Mouse (Mus musculus) olfactory bulb, adult 2 months (tissue): Measurements from ENCODE around the gene Hoxb13. TPM values are rescaled to one million over a fixed set of nuclear protein-coding genes. Genes with fewer than 3 reads are reported as not detected.

Experiments
- H3K27ac ChIP-seq: fragments of 200-500 bp; 2 replicates; pipeline ENCODE4 v1.5.1; 2012; ENCODE audit warnings: low read depth, low read length; ENCODE audit not compliant: insufficient read depth
- H3K4me1 ChIP-seq: fragments of 200-500 bp; 2 replicates; pipeline ENCODE4 v1.6.1; 2012; ENCODE audit warnings: low read length; ENCODE audit not compliant: control insufficient read depth, insufficient read depth
- H3K4me3 ChIP-seq: fragments of 200-500 bp; 2 replicates; pipeline ENCODE4 v1.5.1; 2012; ENCODE audit warnings: mild to moderate bottlenecking, low read depth, low read length, moderate library complexity; ENCODE audit not compliant: insufficient read depth
- CTCF ChIP-seq: fragments of 200-500 bp; IDR thresholded peaks from 2 replicates; pipeline ENCODE4 v1.5.1; 2012; ENCODE audit warnings: low read depth, mild to moderate bottlenecking, low read length, moderate library complexity; ENCODE audit not compliant: insufficient read depth
- POLR2A ChIP-seq: fragments of 200-500 bp; IDR thresholded peaks from 2 replicates; pipeline ENCODE4 v1.6.1; 2012; ENCODE audit warnings: mild to moderate bottlenecking, low read depth, low read length, moderate library complexity; ENCODE audit not compliant: insufficient read depth
- WGBS: fragments of 180-500 bp; shearing (Covaris S2); methylation state at CpG from one replicate; pipeline ENCODE4 v1.1.7; 2018; 5-methylcytosine and 5-hydroxymethylcytosine counted together
- polyA plus RNA-seq: library from polyadenylated mRNA; stranded (reverse); fragments of >200 nt; gene quantifications from 2 replicates; pipeline ENCODE4 v1.2.4, GENCODE M21; 2012; ENCODE audit warnings: low replicate concordance; ENCODE audit not compliant: missing spikeins, insufficient read depth, insufficient read length

The Hoxb13 gene
- polyA plus RNA-seq, 1 experiment = not detected

GRCm38 (mm10) chr11:96172511-96173287, 21.4 kb upstream of the Hoxb13 start:
- Histone ChIP-seq H3K4me1 (no peaks in the 10 kb centered on the region), H3K27ac (no peak overlapping the region), H3K4me3 (no peak overlapping the region)
- under 1% methylated on average over 25 of the region's 25 CpGs for WGBS
- TF ChIP-seq POLR2A (no peak), CTCF (no peak)

- no peak for TF ChIP-seq POLR2A
- no peak for TF ChIP-seq CTCF
- WGBS = 2% methylated on average over 16 of the region's 16 CpGs
- H3K27ac ChIP-seq = no peak overlapping the region
- no peaks in the 10 kb centered on the region for H3K4me1 ChIP-seq
- H3K4me3 ChIP-seq = no peak overlapping the region
Measured at GRCm38 (mm10) chr11:96173288-96173840, 20.8 kb upstream of the Hoxb13 start.

GRCm38 (mm10) chr11:96174881-96175280, 19.2 kb upstream of the Hoxb13 start:
- TF ChIP-seq CTCF (no peak), POLR2A (no peak)
- Histone ChIP-seq H3K4me1 (no peaks in the 10 kb centered on the region), H3K4me3 (no peak overlapping the region), H3K27ac (no peak overlapping the region)
- WGBS = 4% methylated on average over 6 of the region's 6 CpGs

GRCm38 (mm10) chr11:96175511-96175910, 18.6 kb upstream of the Hoxb13 start:
- no peaks in the 10 kb centered on the region for H3K4me1 ChIP-seq
- TF ChIP-seq CTCF = no peak
- TF ChIP-seq POLR2A = no peak

GRCm38 (mm10) chr11:96175951-96176530, 18.1 kb upstream of the Hoxb13 start:
- Histone ChIP-seq H3K4me1 (no peaks in the 10 kb centered on the region), H3K27ac (no peak overlapping the region), H3K4me3 (no peak overlapping the region)
- TF ChIP-seq CTCF (no peak), POLR2A (no peak)
- WGBS = 4% methylated on average over 9 of the region's 9 CpGs

More at GRCm38 (mm10) chr11:96175511-96175910, 18.6 kb upstream of the Hoxb13 start:
- Histone ChIP-seq H3K4me3 (no peak overlapping the region), H3K27ac (no peak overlapping the region)
- WGBS = 4% methylated on average over 17 of the region's 17 CpGs

GRCm38 (mm10) chr11:96176841-96177240, 17.3 kb upstream of the Hoxb13 start:
- no peaks in the 10 kb centered on the region for H3K4me1 ChIP-seq
- TF ChIP-seq POLR2A = no peak
- TF ChIP-seq CTCF = no peak
- H3K4me3 ChIP-seq = no peak overlapping the region
- no peak overlapping the region for H3K27ac ChIP-seq
- 3% methylated on average over 10 of the region's 10 CpGs for WGBS

- no peak overlapping the region for H3K27ac ChIP-seq
- TF ChIP-seq CTCF (no peak), POLR2A (no peak)
- 1% methylated on average over 27 of the region's 27 CpGs for WGBS
- H3K4me1 ChIP-seq = no peaks in the 10 kb centered on the region
- no peak overlapping the region for H3K4me3 ChIP-seq
Measured at GRCm38 (mm10) chr11:96177546-96178174, 16.5 kb upstream of the Hoxb13 start.

- Histone ChIP-seq H3K4me1 (no peaks in the 10 kb centered on the region), H3K4me3 (no peak overlapping the region), H3K27ac (no peak overlapping the region)
- TF ChIP-seq POLR2A = no peak
- TF ChIP-seq CTCF = no peak
- WGBS = 3% methylated on average over 8 of the region's 8 CpGs
Measured at GRCm38 (mm10) chr11:96178356-96178755, 15.8 kb upstream of the Hoxb13 start.

GRCm38 (mm10) chr11:96178911-96179503, 15.1 kb upstream of the Hoxb13 start:
- H3K4me1 ChIP-seq = no peaks in the 10 kb centered on the region
- no peak overlapping the region for H3K27ac ChIP-seq
- TF ChIP-seq POLR2A = no peak
- no peak for TF ChIP-seq CTCF
- 2% methylated on average over 6 of the region's 6 CpGs for WGBS
- H3K4me3 ChIP-seq = no peak overlapping the region
